Mouse (Mus musculus) layer of hippocampus, postnatal 14 days (tissue): Measurements from ENCODE around the gene Zc3hc1. TPM values are rescaled to one million over a fixed set of nuclear protein-coding genes. Genes with fewer than 3 reads are reported as not detected.
A peak's percentile ranks its signal among the peaks of the same experiment; 100 is the strongest.

Experiments used
- DNase-seq, 2 experiments: peaks; one replicate each; pipeline ENCODE4 v3.0.0; 2021 to 2022; ENCODE audit warnings: low spot score in 2 of 2, mixed read lengths in 1 of 2
- total RNA-seq, 2 experiments: library from RNA; stranded (reverse); gene quantifications; 2 replicates each; pipeline ENCODE4 v1.2.3; 2021

Zc3hc1 gene
- total RNA-seq, 2 experiments from 2014 or later = 26.5 to 27.6 TPM

DNA sequence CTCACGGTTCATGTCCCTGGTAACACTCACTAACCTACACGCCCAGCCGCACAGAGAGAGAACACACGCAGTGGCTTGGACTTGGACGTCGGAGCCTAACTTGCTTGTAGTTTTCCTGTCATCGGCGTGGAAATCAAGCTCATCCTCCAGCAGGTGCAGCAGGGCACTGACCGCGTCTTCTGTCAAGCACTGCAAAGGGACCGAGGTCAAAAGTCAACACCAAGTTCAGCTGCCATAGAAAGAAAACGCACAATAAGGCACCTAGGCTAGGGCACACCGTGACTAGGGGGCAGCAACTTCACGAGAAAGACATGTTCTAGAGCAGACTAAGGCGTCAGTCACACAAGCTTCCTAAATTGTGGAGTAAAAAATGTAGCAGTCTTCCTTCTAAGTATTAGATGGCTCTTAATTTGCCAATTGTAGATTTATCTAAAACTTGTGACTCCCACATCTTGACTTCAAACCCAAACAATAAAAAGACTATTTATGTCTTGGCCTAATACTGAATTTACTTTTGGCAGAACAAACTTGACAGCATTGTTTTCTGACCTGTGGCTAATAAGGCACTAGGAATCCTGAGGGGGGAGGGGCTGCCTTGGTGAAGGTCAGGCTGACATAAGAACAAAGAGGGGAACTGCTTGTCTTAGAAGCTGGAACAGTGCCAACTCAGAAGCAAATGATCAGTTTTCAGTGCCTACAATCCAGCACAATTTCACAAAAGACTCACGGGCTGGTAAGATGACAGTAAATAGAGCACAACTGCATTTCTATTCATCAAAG is 15.9 kb downstream of the Zc3hc1 start:
- no peak for DNase-seq

DNA sequence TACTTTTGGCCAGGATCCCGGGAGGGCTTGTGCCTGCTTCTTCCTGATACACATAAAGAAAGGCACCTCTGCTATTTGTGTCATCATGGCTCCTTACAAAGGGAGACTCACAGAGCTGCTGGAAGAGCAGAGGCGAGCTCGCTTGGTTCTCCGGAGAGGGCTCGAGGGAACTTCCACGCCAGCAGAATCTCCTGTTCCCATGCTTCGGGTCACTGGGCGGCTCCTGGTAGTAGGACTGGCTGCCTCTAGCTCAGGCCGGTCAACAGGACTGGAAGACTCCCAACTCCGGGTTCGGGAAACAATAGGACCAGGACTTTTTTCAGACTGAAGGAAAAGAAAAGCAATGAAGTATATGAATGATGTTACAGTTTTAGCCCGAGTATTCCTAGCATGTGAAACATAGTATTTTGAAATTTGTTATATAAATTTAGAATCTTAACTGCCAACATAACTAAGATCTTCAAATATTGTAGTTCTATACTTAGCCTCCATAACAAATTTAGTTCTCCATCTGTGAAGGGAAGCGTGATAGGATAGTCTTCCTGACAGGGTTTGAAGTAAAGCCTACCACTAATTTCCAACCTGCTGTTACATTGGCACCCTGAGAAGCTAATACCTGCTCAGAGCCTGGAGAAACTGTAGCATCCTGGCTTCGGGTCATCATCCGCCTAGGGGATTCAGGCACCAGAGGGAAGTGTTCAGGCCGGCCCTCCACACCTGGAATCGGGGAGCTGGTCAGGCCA is 18.0 kb downstream of the Zc3hc1 start:
- DNase-seq = no peak

DNA sequence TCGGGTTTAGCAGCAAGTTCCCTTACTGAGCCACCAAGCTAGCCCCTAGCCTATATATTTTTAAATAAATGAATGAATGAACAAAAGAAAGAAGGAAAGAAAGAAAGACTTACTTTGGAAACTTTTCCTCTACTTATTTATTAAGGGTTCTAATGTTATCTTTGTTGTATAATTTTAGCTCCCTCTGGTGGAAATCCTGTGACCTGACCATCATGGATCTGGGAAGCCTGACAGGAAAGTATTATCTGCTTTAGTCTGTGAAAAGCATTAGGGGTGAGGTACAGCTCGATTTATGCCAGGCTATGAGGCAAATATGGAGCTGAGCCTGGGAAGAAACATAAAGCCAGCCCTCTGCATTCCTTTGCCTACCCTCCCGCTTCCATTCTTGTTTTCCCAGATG is 21.5 kb downstream of the Zc3hc1 start:
- DNase-seq = no peak

DNA sequence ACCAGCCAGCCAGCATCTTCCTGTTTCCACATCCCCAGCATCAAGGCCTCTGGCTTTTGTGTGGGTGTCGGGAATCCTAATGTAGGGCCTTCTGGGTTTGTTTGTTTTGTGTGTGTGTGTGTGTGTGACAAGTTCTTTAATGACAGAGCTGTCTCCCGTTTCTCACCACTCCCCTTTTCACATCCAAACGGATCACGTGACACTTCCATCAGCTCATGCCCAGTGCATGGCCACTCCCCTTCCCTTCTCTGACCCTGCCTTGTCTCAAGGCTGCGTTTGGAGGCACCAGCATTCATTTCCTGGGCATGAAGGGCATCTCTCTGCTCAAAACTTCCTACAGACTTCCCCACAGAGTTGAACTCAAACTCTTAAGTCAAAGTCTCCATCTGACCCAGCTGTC is 27.0 kb downstream of the Zc3hc1 start:
- DNase-seq = no peak

DNA sequence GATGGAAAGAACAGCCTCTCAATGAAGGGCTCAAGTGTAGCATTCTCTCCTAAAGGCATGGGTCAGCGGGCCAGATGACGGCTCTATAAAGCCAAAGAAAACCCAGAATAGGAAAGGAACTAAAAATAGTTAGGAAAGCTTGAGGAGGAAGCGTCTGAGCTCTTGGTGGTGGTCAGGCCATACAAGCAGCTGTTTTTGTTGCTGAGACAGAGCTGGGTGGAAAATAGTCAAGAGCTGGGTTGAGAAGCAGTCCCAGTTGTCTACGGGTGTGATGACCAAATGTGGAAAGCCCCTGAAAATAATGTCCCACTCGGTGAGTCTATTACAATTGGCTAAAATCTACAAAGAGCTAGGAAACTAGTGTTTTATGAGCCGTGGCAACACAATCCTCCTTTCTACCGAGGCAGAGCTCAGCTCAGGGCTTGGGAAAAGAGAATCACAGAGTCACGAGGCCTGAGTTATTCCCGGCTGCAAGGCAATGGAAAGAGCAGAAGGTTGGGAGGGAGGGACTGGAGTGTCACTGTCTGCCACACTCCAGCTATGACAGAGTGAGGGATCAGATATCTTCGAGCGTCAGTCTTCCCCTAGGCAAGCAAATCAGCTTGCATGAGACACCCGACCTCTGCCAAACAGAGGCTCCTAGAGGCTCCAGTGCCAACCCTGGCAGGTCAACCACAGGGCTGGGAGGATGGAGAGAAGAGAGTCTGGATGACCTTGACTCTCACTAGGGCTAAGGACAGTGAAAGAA is 30.9 kb downstream of the Zc3hc1 start:
- no peak for DNase-seq

DNA sequence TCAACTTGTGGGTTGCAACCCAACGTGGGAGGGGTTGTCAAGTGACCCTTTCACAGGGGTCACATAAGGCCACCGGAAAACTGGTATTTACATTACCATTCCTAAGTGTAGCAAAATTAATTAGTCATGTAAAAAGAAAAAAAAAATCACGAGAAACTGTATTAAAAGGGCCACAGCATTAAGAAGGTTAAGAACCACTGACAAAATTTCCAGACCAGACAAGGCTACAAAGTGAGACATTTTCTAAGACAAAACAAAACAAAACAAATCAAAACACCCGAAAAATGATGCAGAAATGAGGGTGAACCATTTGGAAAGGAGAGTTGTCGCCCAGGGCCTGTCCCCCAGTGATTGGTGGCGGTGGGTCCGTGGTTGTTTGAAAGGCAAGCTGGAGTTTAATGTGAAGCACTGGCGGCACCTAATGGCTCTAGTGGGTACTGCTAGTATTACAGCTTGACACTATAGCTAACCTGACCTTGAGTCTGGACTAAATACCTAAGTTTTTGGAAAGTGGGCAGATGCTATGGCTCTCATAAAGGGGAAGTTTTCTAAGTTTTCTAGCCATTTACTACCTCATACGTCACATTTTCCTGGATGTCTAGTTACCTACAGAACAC is 33.2 kb downstream of the Zc3hc1 start:
- peak; percentile 78 to 83 for DNase-seq

DNA sequence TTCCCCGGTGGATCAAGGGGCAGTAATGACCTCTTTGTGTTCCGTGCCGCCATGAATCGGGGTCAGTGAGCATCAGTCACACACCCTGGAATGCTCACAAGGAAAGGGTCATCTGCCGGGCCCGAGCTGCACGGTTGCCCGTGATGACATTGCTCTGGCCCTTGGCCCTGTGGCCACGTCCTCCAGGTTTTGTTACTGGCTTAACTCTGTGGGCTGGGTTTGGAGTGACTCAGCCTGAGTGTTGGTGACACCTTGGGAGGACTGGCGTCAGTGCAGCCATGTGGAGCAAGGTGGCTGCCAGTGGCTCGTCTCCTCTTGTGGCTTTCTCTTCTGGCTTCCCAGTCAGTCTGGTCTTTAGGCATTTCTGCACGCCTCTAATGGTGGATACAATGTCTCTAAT is 34.1 kb downstream of the Zc3hc1 start:
- DNase-seq = no peak

DNA sequence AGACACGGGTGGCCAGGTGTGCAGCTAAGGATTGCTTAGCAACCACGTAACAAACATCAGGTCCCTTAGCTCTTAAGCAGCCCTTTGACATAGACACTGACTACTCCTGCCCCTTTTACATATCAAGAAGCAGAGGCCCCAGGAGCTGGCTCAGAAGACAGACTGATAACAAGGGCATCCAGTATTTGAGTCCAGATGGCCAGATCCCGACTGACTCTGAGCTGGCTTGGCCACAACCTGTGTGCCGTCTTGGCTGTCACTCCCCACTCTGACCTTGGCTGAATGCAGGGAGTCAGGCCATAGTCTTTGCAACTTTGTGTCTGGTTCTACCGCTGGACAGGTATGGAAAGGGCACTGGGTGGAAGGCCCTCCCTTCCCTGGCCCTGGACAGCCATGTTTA is 34.7 kb downstream of the Zc3hc1 start:
- DNase-seq = no peak

DNA sequence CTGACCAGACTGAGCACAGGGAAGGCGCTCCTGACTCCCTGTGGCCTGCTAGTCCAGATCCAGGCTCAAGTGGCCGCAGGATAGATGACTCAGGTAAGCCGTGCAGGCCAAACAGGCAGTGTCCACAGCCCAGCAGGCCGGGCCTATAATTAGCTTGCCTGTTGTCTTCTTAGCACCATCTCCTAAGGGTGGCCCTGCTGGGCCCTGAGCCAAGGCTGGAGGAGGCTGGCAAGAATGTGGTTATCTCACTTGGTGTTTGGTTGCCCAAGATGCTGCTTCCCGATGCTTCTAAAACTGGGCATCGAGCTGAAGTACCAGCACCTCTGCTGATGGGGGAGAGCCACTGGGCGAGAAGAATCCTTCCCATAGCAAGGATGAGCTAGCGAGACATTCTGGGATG is 35.1 kb downstream of the Zc3hc1 start:
- DNase-seq = no peak

DNA sequence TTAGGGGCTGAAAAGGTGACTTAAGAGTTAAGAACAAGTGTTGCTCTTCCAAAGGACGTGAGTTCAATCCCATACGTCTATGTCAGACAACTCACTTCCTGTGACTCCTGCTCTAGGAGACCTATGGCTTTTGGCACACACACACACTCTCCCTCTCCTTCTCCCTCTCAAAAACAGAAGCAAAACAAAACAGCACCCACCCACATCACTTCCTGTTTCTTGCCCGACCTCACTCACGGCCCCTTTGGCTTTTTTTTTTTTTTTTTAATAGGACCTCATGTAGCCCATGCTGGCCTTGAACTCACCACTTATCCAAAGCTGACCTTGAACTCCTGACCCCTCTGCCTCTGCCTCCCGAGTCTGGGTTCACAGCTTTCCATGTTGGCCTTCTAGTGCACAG is 36.1 kb downstream of the Zc3hc1 start:
- DNase-seq = no peak

DNA sequence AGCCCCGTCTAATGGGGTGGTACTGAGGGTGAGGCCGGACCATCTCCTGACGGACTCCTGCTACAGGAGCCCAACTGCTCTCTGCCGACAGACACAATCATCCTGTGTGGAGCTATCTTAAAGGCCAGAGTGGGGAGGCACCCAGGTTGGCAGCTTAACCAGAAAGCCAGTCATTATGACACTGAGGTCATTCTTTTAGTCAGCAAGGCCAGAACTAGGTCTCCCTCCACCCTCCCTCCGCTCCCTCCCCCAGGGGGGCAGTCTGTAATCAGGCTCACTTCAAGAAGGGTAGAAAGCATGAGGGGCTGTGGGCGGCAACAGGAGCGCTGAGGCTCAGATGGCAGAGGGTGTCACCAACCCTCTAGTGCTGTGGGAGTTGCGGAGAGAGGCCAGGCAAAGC is 37.2 kb downstream of the Zc3hc1 start:
- no peak for DNase-seq

DNA sequence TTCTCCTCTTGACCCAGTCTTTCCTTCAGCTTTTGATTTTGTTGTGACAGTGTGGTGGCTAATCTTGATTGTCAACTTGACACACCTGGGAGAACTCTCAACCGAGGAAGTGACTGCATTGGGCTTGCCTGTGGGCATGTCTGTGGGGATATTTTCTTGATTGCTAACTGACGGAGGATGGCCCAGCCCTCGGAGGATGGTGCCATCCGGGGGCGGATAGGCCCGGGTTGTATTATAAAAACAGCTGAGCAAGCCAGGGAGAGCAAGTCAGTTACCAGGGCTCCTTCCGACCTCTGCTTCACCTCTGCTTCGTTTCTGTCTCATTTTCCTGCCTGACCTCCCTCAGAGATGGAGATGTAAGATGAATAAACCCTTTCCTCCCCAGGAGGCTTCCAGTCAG is 38.1 kb downstream of the Zc3hc1 start:
- DNase-seq = no peak

DNA sequence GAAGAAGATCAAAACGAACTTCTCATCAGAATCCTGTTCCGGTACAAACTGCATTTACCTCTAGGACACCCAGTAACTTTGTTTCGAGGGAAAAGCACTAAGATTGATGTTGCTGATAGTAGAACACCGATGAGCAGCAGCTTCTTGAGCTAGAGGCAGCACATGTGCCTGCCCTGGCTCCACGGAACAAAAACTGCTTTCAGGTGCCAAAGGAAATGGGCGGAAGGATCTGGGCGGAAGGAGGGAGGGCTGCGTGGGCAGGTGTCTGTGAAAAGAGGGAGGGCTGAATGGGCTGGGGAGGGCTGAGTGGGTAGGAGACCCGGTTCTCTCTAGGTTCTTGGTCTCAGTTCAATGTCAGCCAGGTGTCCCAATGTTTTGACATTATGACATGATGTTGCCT is 39.5 kb downstream of the Zc3hc1 start:
- DNase-seq = no peak

DNA sequence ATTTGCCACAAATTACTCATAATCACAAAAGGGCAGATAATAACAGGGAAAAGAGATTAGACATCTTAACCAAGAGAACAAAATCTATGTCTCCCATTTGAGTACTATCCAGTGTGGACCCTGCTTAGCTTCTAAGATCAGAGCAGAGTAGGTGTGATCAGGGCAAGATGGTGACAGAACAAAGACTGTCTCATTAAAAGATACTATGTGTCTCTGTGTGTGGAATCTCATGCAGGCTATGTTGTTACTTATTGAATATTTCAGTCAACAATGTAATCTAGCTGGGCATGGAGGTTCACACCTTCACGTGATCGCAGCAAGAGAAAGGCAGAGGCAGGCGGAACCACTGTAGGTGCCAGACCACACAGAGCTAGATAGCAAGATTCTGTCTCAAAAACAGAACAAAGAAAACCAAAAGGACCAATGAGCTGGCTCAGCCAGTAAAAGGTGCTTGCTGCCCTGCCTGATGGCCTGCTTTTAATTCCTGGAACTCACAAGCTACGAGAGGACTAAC is 43.5 kb downstream of the Zc3hc1 start:
- no peak for DNase-seq

DNA sequence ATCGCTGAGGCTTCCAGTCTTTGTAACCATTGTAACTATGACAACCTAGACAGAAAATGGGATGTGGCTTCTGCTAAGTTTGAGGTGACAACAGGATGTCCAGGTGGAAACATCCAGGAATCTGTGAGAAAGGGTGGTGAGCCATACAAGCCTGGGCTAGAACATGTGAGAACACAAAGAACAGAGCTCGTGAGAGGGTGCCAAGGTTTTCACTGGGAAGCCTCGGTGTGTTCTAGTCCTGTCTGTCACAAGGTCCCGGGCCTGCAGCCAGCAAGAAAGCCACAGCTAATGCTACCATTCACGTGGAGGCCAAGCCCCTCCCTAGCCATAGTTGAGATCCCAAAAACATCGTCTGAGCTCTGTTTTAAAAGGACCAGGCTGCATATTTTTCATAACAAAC is 44.1 kb downstream of the Zc3hc1 start:
- DNase-seq = no peak

DNA sequence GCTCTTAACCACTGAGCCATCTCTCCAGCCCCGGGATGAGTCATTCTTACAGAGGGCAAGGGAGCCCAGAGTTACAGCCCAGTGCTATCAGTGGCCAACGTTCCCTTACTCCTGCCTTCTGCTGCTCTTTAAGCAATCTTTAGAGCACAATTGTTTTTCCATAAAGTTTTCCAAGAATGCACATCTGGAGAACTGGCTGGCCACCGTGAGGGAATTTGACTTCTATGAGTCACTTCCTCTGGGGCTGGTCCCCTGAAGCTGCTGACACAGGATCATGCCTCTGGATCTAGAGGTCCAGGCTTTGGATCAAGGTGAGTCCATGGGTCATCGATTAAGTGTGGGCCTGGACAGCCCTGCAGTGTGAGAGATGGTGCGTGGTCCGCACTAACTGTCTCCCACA is 46.8 kb downstream of the Zc3hc1 start:
- DNase-seq = no peak

DNA sequence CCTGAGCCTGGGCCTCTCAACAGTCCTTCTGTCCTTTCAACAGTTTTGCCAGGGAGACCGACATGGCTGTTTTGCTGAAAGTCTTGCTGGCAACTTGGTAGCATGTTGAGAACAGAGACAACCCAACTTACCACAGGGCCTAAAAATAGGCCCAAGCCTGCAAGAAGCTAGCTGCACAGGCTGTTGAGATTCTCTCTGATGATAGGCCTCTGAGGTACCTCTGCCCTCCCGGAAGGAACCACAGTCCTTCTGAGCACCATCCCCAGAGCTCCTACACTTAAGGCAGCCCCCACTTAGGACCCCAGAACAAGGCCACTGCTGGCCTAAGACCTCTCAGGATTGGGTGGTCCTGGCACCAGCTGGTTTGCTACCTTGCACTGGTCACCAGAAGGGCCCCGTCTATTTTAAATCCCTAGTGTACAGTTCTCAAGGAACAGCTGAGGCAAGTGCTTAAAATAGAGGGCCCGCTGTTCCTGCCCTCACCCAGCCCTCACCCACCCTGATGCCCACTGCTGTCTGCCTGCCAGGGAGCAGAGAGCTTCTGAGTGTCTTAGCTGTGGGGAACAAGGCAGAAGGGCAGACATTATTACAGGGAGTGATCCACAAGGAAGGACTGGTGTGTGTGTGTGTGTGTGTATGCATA is 50.5 kb downstream of the Zc3hc1 start:
- DNase-seq = no peak

DNA sequence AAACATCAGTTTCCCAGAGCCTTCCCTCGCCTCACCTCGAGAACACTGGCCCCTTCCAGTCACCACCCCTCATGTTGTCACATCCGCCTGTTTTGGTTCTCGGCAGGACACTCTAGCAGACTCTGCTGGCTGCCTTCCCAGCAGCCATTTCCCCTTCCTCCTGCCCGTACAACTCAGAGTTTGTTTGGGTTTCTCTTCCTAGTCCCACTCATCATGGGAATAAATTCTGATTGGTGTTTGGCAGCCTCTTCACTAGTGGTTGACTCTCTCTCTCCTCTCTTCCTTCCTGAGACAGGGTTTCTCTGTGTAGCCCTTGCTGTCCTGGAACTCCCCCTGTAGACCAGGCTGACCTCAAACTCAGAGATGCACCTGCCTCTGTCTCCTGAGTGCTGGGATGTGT is 53.9 kb downstream of the Zc3hc1 start:
- DNase-seq = peak in 1 of 2 experiments; percentile 36

DNA sequence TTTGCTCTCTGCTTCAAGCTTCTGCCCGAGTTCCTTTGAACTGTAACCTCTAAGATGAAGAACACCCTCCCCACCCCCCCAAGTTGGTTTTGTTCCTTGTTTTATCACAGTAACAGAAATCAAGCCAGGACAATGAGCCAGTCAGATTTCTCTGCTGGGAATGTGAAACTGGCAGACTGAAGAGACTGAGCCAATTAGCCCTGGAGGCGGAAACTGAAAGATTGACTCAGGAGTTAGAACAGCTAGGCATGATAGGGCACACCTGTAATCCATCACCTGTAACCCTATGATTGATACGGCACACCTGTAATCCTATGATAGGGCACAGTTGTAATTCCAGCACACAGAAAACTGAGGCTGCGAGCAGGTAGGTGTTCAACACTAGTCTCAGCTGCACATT is 58.6 kb downstream of the Zc3hc1 start:
- DNase-seq = no peak

DNA sequence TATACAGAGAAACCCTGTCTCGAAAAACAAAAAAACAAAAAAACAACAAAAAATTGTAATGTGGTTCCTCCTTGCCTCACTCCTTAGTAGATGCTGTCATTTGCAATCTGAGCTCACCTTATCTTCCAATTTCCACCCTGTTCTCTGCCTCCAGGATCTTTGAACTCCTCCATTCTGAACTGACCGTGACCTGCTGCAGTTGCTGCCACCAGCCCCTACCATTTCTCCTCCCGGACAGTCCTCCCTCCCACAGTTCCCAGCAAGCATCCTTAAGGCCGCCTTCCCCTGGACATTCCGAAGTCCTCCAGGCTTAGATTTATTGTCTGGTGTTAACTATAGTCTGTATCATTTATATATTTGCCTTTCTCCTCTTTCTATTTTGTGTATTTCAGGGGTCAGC is 60.1 kb downstream of the Zc3hc1 start:
- DNase-seq = no peak

DNA sequence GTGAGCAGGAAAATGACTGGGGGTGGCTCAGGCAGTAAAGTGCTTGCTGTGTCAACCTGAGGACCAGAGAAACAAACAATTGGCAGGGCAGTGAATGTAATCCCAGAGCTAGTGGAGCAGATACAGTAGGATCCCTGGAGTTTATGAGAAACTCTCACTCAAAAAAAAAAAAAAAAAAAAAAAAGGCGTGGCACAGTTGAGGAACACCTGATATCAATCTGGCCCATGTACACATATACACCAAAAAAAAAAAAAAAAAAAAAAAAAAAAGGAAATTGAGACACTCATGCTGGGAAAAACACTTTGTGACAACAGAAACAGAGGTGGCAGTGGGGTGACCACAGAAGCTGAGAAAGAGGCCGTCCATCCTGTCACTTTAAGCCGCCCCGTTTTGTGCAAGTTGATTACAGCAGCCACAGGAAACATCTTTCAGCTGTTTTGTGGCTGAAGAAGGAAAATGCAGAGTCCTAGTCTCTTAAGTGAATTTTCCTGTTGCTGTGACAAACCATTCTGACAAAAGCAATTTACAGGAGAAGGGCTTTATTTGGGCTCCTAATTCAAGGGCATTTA is 64.8 kb downstream of the Zc3hc1 start:
- DNase-seq = no peak
